Mouse (Mus musculus): Measurements from ENCODE around the gene Ehd1. TPM values are rescaled to one million over a fixed set of nuclear protein-coding genes. Genes with fewer than 3 reads are reported as not detected.
A peak's percentile ranks its signal among the peaks of the same experiment; 100 is the strongest.
"Not testable (repeated sequence)": the region's sequence is repeated elsewhere in the genome, so short reads cannot be mapped to it uniquely, and the experiment has no call there.

Gene Ehd1
- polyA plus RNA-seq, 1 experiment from 2014 or later, result 107 TPM

GRCm38 (mm10) chr19:6311783-6312182 is 35.3 kb downstream of the Ehd1 start:
- H3K36me3 ChIP-seq (replicated peaks); H3K4me3 ChIP-seq; H3K27ac ChIP-seq; H3K27me3 ChIP-seq (replicated peaks); ATAC-seq (replicated peaks); H3K4me2 ChIP-seq; H3K9me3 ChIP-seq; H3K9ac ChIP-seq; H3K4me1 ChIP-seq: not testable (repeated sequence)
- 94% methylated on average over 3 of the region's 3 CpGs for WGBS

GRCm38 (mm10) chr19:6313796-6314195 is 37.3 kb downstream of the Ehd1 start:
- Histone ChIP-seq H3K27me3 (replicated peaks) (no peaks in the 10 kb centered on the region), H3K9me3 (no peaks in the 10 kb centered on the region), H3K9ac (no peak overlapping the region), H3K36me3 (replicated peaks) (no peaks in the 10 kb centered on the region), H3K27ac (no peak overlapping the region), H3K4me3 (no peak overlapping the region), H3K4me2 (no peak overlapping the region), H3K4me1 (no peaks in the 10 kb centered on the region)
- ATAC-seq (replicated peaks), result no peak
- 87% methylated on average over 8 of the region's 8 CpGs for WGBS

DNA sequence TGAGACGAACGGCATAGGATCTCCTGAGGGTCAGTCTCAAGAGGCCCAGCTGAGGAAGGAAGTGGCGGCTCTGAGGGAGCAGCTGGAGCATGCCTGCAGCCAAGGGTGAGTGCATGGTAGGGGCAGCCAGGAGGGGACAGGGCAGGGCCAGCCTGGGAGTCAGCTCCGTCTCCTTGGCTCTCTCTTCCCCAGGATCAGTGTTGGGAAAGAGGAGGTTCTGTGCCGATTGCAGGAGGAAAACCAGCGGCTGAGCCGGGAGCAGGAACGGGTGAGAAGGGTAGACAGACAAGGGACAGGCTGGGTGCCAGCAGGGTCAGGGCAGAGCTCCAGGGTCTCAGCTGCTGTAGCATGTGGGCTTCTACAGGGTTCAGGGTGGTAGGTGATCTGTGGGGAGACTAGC is 38.0 kb downstream of the Ehd1 start:
- no peak overlapping the region for H3K4me3 ChIP-seq
- H3K27ac ChIP-seq, result no peak overlapping the region
- WGBS, result 83% methylated on average over 8 of the region's 8 CpGs
- no peaks in the 10 kb centered on the region for H3K27me3 ChIP-seq (replicated peaks)
- H3K4me2 ChIP-seq, result no peak overlapping the region
- no peaks in the 10 kb centered on the region for H3K9me3 ChIP-seq
- no peaks in the 10 kb centered on the region for H3K4me1 ChIP-seq
- ATAC-seq (replicated peaks), result no peak
- H3K9ac ChIP-seq, result no peak overlapping the region
- no peaks in the 10 kb centered on the region for H3K36me3 ChIP-seq (replicated peaks)

DNA sequence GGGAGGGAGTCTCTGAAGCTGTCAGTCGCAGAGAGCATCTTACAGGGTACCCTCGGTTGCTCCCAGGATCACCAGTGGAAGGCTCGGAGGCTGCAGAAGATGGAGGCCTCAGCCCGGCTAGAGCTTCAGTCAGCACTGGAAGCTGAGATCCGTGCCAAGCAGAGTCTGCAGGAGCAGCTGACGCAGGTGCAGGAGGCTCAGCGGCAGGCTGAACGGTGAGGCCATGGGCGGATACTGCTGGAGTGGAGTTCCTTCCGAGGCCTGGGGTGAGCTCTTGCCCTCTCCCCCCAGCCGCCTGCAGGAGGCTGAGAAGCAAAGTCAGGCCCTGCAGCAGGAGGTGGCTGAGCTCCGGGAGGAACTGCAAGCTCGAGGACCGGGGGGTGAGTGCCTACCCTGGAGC is 39.0 kb downstream of the Ehd1 start:
- no peaks in the 10 kb centered on the region for H3K4me1 ChIP-seq
- H3K9ac ChIP-seq, result no peak overlapping the region
- H3K27me3 ChIP-seq (replicated peaks), result no peaks in the 10 kb centered on the region
- no peaks in the 10 kb centered on the region for H3K9me3 ChIP-seq
- ATAC-seq (replicated peaks), result no peak
- no peak overlapping the region for H3K27ac ChIP-seq
- no peaks in the 10 kb centered on the region for H3K36me3 ChIP-seq (replicated peaks)
- H3K4me2 ChIP-seq, result no peak overlapping the region
- no peak overlapping the region for H3K4me3 ChIP-seq
- 71% methylated on average over 14 of the region's 14 CpGs for WGBS

DNA sequence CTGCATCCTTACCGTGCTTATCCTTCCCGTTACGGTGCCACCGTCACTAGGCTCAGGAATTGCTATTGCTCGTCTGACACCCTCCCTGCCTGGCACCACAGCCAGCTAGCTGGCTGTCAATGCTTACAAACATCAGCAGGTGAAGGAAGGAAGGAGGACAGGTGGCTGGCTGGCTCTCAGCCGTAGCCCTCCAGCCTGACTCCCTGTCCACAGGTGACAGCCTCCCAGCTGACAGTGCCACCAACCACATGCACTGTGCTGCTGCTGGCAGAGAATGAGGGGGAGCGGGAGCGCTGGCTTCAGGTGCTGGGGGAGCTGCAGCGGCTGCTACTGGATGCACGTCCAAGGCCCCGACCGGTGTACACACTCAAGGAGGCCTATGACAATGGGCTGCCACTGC is 41.6 kb downstream of the Ehd1 start:
- no peak overlapping the region for H3K27ac ChIP-seq
- no peaks in the 10 kb centered on the region for H3K9me3 ChIP-seq
- no peaks in the 10 kb centered on the region for H3K4me1 ChIP-seq
- no peaks in the 10 kb centered on the region for H3K36me3 ChIP-seq (replicated peaks)
- ATAC-seq (replicated peaks), result no peak
- H3K9ac ChIP-seq, result no peak overlapping the region
- 88% methylated on average over 12 of the region's 12 CpGs for WGBS
- H3K4me2 ChIP-seq, result no peak overlapping the region
- H3K27me3 ChIP-seq (replicated peaks), result no peaks in the 10 kb centered on the region
- no peak overlapping the region for H3K4me3 ChIP-seq

DNA sequence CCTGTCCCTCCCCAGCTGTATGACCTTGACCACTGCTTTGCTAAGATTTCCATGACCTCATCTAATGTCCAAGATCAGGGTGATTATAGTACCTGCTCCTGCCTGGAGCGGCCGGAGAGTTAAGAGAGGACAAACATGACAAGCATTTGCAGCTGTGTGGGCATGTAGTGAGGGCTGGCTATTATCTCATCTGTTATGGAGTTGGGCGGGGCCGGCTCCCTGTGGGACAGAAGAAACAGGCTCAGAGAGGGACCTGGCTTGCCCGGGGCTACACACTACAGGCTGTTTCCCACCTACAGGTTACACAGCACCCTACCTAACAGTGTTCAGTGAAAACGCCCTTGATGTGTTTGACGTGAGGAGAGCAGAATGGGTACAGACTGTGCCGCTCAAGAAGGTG is 44.8 kb downstream of the Ehd1 start:
- Histone ChIP-seq H3K9ac (no peak overlapping the region), H3K4me1 (no peaks in the 10 kb centered on the region), H3K9me3 (no peaks in the 10 kb centered on the region), H3K27me3 (replicated peaks) (no peaks in the 10 kb centered on the region), H3K27ac (no peak overlapping the region), H3K4me2 (no peak overlapping the region), H3K36me3 (replicated peaks) (no peaks in the 10 kb centered on the region), H3K4me3 (no peak overlapping the region)
- ATAC-seq (replicated peaks), result no peak
- WGBS, result 86% methylated on average over 8 of the region's 8 CpGs

DNA sequence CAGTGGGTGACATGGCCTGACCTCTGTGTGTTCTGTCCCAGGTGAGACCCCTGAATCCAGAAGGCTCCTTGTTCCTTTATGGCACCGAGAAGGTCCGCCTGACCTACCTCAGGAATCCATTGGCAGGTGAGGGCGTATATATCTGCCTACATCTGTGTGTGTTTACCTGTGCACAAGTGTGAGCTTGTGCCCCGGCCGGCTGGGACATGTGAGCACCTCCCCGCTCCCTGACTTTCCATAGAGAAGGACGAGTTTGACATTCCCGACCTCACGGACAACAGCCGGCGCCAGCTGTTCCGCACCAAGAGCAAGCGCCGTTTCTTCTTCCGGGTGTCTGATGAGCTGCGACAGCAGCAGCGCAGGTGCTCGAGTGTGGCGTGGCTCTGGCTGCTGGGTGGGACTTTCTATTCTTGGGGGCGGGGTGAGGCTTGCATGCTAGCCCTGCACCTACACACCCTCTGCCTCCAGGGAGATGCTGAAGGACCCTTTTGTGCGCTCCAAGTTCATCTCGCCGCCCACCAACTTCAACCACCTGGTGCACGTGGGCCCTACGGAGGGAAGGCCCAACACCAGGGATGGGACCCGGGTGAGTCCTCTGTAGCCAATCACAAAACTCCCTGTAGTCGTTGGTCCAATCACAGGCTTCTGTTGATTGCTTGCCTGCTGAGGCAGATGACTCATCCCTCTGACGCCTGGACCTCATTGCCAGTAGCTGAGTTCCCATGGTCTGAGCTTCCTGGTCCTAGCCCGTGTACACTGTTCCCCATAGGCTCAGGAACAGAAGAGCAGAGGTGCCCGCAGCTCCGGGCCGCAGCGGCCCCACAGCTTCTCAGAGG is 45.5 kb downstream of the Ehd1 start:
- H3K27ac ChIP-seq, result no peak overlapping the region
- no peak for ATAC-seq (replicated peaks)
- H3K4me2 ChIP-seq, result no peak overlapping the region
- 85% methylated on average over 33 of the region's 33 CpGs for WGBS
- no peaks in the 10 kb centered on the region for H3K27me3 ChIP-seq (replicated peaks)
- no peak overlapping the region for H3K4me3 ChIP-seq
- no peaks in the 10 kb centered on the region for H3K4me1 ChIP-seq
- no peaks in the 10 kb centered on the region for H3K9me3 ChIP-seq
- no peak overlapping the region for H3K9ac ChIP-seq
- H3K36me3 ChIP-seq (replicated peaks), result no peaks in the 10 kb centered on the region

DNA sequence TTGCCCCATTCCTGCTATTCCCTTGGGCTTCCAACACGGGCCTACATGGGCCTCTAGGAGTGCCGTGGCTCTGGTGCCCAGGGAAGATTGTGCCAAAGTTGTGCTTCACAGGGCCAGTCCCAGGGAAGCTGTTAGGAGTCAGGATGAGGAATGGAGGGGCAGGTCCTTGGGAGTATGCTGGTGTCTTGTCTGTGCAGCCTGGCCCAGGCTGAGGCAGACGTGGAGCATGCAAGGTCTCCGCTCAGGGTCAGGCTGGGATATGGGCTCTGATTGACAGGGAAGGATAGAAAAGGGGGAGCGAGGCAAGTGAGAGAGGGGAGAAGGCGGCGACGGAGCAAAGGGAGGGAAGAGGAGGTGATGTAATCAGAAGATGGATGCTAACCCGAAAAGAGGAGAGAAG is 48.2 kb downstream of the Ehd1 start:
- ATAC-seq (replicated peaks), result no peak
- 83% methylated on average over 9 of the region's 9 CpGs for WGBS
- no peak overlapping the region for H3K4me2 ChIP-seq

DNA sequence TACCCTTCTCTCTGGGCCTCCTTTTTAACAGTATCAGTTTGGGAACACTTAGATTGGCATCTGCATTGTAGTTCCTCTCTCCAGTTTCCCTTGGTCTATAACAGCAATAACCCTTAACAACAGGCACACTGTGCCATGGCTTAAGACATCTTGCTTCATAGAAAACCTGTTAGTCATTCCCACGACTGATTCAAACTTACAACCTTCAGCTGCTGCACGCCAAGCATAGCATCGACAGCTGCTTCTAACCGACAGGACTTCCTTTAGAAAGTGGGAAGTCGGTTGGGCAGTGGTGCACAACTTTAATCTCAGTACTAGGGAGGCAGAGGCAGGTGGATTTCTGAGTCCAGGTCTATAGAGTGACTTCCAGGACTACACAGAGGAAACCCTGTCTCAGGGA is 54.7 kb downstream of the Ehd1 start:
- no peak overlapping the region for H3K4me3 ChIP-seq
- no peak overlapping the region for H3K4me2 ChIP-seq
- H3K36me3 ChIP-seq (replicated peaks), result no peaks in the 10 kb centered on the region
- no peak for ATAC-seq (replicated peaks)
- H3K9me3 ChIP-seq, result no peaks in the 10 kb centered on the region
- no peak overlapping the region for H3K27ac ChIP-seq
- peaks cover 17% of the 10 kb centered on the region for H3K4me1 ChIP-seq
- no peaks in the 10 kb centered on the region for H3K27me3 ChIP-seq (replicated peaks)
- no peak overlapping the region for H3K9ac ChIP-seq
- WGBS, result 70% methylated on average over 5 of the region's 5 CpGs

More for the DNA sequence above, 48.2 kb downstream of the Ehd1 start:
- H3K4me1 ChIP-seq, result no peaks in the 10 kb centered on the region
- no peaks in the 10 kb centered on the region for H3K36me3 ChIP-seq (replicated peaks)
- H3K4me3 ChIP-seq, result no peak overlapping the region
- H3K9me3 ChIP-seq, result no peaks in the 10 kb centered on the region
- H3K27me3 ChIP-seq (replicated peaks), result no peaks in the 10 kb centered on the region
- H3K9ac ChIP-seq, result no peak overlapping the region
- no peak overlapping the region for H3K27ac ChIP-seq

DNA sequence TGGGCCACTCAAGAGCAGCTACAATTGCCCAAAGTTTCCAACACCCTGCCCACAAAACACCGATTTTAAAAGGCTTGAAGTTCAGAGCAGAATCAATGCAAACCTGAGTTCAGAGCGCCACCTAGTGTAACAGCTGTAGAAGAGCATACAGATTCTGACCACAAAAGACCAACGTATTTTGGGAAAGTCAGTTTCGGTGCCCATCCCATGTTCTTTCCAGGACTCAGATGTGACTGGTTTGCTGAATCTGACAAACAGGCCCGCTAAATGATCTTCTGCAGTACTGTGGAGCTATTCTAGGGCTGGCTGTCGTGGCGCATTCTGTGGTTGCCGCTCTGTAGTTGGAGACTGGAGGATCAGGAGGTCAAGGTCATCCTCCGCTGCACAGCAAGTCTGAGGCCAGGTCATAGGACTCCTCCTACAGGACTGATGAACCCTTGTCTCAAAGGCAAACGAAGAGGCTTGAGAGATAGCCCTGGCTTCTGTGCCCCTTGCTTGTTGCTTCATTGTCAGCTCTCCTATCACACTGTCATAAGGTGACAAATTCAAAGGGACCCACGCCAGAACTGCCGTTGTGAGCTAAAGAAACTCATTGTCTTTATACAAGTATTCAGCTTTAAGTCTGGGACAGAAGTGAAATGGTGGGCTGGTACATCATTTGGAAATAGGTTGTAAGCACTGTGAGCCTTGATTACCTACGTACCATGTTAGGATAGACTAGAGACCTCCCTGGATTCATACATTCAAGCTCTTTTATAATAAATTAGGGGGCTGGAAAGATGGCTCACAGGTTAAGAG is 55.4 kb downstream of the Ehd1 start:
- H3K4me2 ChIP-seq, result peak overlapping the region; percentile 35
- H3K9ac ChIP-seq, result 0 out of 2 replicates have a peak overlapping the region, but pooled peaks have one; percentile 4

GRCm38 (mm10) chr19:6333761-6334595 is 57.5 kb downstream of the Ehd1 start:
- 67% methylated on average over 9 of the region's 9 CpGs for WGBS
- Histone ChIP-seq H3K27ac (peak overlapping the region; percentile 72), H3K9me3 (no peaks in the 10 kb centered on the region), H3K4me2 (peak overlapping the region; percentile 91), H3K9ac (no peak overlapping the region), H3K27me3 (replicated peaks) (no peaks in the 10 kb centered on the region), H3K36me3 (replicated peaks) (peaks cover 20% of the 10 kb centered on the region), H3K4me3 (peak overlapping the region; percentile 72), H3K4me1 (peaks cover 32% of the 10 kb centered on the region)
- peak; percentile 1; the same call in 1 of the 2 replicates for ATAC-seq (replicated peaks)

More for the DNA sequence above, 55.4 kb downstream of the Ehd1 start:
- Histone ChIP-seq H3K27ac (no peak overlapping the region), H3K27me3 (replicated peaks) (no peaks in the 10 kb centered on the region), H3K36me3 (replicated peaks) (no peaks in the 10 kb centered on the region), H3K4me1 (peaks cover 24% of the 10 kb centered on the region), H3K9me3 (no peaks in the 10 kb centered on the region), H3K4me3 (no peak overlapping the region)
- 20% methylated on average over 13 of the region's 13 CpGs for WGBS
- no peak for ATAC-seq (replicated peaks)
